Mouse (Mus musculus): Measurements from ENCODE around the gene Xab2. TPM values are rescaled to one million over a fixed set of nuclear protein-coding genes. Genes with fewer than 3 reads are reported as not detected.

Xab2 gene
- polyA plus RNA-seq (2015; fragmentation: Nextera tagmentation; extraction: Ambion mirVana), result 31.8 and 33.8 TPM in 2 replicates

GRCm38 (mm10) chr8:3621199-3621970 lies at the start of gene Xab2, which contains the start of gene Pet100:
Gene Xab2, minus strand, starts transcription at chr8:3621316.
Gene Pet100, plus strand, starts transcription at chr8:3621548.

GRCm38 (mm10) chr8:3665507-3665906 lies 44.4 kb upstream of the Xab2 start, which contains the start of gene Mcemp1:
Gene Mcemp1, plus strand, starts transcription at chr8:3665754.

GRCm38 (mm10) chr8:3655526-3655925 lies 34.4 kb upstream of the Xab2 start, which contains the start of gene Retn:
Gene Retn, plus strand, starts transcription at chr8:3655770.

GRCm38 (mm10) chr8:3630647-3631477 lies 9.7 kb upstream of the Xab2 start, which contains the start of gene Stxbp2:
Gene Stxbp2, plus strand, starts transcription at chr8:3630955.

GRCm38 (mm10) chr8:3625445-3625844 lies 4.3 kb upstream of the Xab2 start, which contains the start of gene Pcp2:
Gene Pcp2, minus strand, starts transcription at chr8:3625545.

GRCm38 (mm10) chr8:3586993-3587390 lies 34.1 kb downstream of the Xab2 start, which contains the start of gene Camsap3:
Gene Camsap3, plus strand, starts transcription at chr8:3587293.

GRCm38 (mm10) chr8:3567641-3568371 lies 53.3 kb downstream of the Xab2 start, which contains the start of gene C330021F23Rik:
Gene C330021F23Rik, plus strand, starts transcription at chr8:3567990.

Other genes with a start within 250 kb of the Xab2 start
- gene Arhgef18, start 228.3 kb downstream of the Xab2 start, polyA plus RNA-seq (2015; fragmentation: Nextera tagmentation; extraction: Ambion mirVana), result 4.0 and 4.4 TPM in 2 replicates
- gene Pex11g, start 153.6 kb downstream of the Xab2 start, polyA plus RNA-seq (2015; fragmentation: Nextera tagmentation; extraction: Ambion mirVana), result 2.7 and 2.9 TPM in 2 replicates
- not detected in 2 replicates for gene Tex45, start 150.5 kb downstream of the Xab2 start, polyA plus RNA-seq (2015; fragmentation: Nextera tagmentation; extraction: Ambion mirVana)
- gene Zfp358, start 128.2 kb downstream of the Xab2 start, polyA plus RNA-seq (2015; fragmentation: Nextera tagmentation; extraction: Ambion mirVana), result 7.5 and 9.9 TPM in 2 replicates
- gene Mcoln1, start 120.9 kb downstream of the Xab2 start, polyA plus RNA-seq (2015; fragmentation: Nextera tagmentation; extraction: Ambion mirVana), result 21.6 and 26.6 TPM in 2 replicates
- gene Pnpla6, start 105.9 kb downstream of the Xab2 start, polyA plus RNA-seq (2015; fragmentation: Nextera tagmentation; extraction: Ambion mirVana), result 11.6 and 13.9 TPM in 2 replicates
- gene C330021F23Rik, start 53.3 kb downstream of the Xab2 start, polyA plus RNA-seq (2015; fragmentation: Nextera tagmentation; extraction: Ambion mirVana), result 0.13 TPM in 1 of 2 replicates, not detected in the other
- 1.1 and 1.3 TPM in 2 replicates for gene Camsap3, start 34.0 kb downstream of the Xab2 start, polyA plus RNA-seq (2015; fragmentation: Nextera tagmentation; extraction: Ambion mirVana)
- gene Pet100, start 232 bp upstream of the Xab2 start, polyA plus RNA-seq (2015; fragmentation: Nextera tagmentation; extraction: Ambion mirVana), result 124 TPM in 2 replicates
- 0.21 and 0.26 TPM in 2 replicates for gene Pcp2, start 4.2 kb upstream of the Xab2 start, polyA plus RNA-seq (2015; fragmentation: Nextera tagmentation; extraction: Ambion mirVana)
- 67.6 and 74.2 TPM in 2 replicates for gene Stxbp2, start 9.6 kb upstream of the Xab2 start, polyA plus RNA-seq (2015; fragmentation: Nextera tagmentation; extraction: Ambion mirVana)
- 0.51 and 0.76 TPM in 2 replicates for gene Retn, start 34.5 kb upstream of the Xab2 start, polyA plus RNA-seq (2015; fragmentation: Nextera tagmentation; extraction: Ambion mirVana)
- 35.9 and 48.3 TPM in 2 replicates for gene Mcemp1, start 44.4 kb upstream of the Xab2 start, polyA plus RNA-seq (2015; fragmentation: Nextera tagmentation; extraction: Ambion mirVana)
- gene Fcor, start 51.0 kb upstream of the Xab2 start, polyA plus RNA-seq (2015; fragmentation: Nextera tagmentation; extraction: Ambion mirVana), result 5.9 and 7.1 TPM in 2 replicates
- gene Trappc5, start 55.0 kb upstream of the Xab2 start, polyA plus RNA-seq (2015; fragmentation: Nextera tagmentation; extraction: Ambion mirVana), result 17.6 and 19.0 TPM in 2 replicates
- gene Fcer2a, start 72.9 kb upstream of the Xab2 start, polyA plus RNA-seq (2015; fragmentation: Nextera tagmentation; extraction: Ambion mirVana), result 0.18 and 0.27 TPM in 2 replicates
- 0.13 and 0.16 TPM in 2 replicates for gene Clec4g, start 99.3 kb upstream of the Xab2 start, polyA plus RNA-seq (2015; fragmentation: Nextera tagmentation; extraction: Ambion mirVana)
- gene Cd209a, start 127.7 kb upstream of the Xab2 start, polyA plus RNA-seq (2015; fragmentation: Nextera tagmentation; extraction: Ambion mirVana), result 0.14 and 0.36 TPM in 2 replicates
- gene Cd209e, start 233.0 kb upstream of the Xab2 start, polyA plus RNA-seq (2015; fragmentation: Nextera tagmentation; extraction: Ambion mirVana), result not detected in 2 replicates

All from spleen, postnatal 0 days (tissue).